Mouse (Mus musculus) cerebellum, adult 2 months (tissue): ENCODE results near the gene Tpd52l2.

Source experiments
- CTCF ChIP-seq: fragments of 200-500 bp; IDR thresholded peaks from 2 replicates; pipeline ENCODE4 v1.5.1; 2011; ENCODE audit warnings: low read depth, mild to moderate bottlenecking, control low read depth, low read length, moderate library complexity, borderline replicate concordance; ENCODE audit not compliant: insufficient read depth
- POLR2A ChIP-seq: fragments of 200-500 bp; IDR thresholded peaks from 2 replicates; pipeline ENCODE4 v1.6.1; 2011; ENCODE audit warnings: low read length, control low read depth, borderline replicate concordance; ENCODE audit not compliant: insufficient read depth

DNA sequence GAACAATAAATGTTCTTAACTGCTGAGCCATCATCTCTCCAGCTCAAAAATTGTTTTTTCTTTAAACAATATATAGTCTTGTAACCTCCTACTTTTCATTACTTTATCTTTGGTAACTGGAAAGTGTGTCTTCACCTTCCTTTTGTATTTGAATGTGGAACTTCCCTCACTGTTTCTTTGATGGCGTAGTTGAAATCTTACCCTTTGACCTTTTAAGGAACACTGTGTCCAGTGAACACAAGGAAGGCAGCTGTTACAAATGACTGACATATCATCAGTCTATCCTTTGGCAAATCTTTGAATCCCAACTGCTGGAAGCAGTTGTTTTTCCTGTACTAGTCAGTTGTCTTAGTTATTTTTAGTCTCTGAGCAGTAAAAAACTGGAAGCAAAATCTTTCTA, 32.1 kb downstream of the Tpd52l2 start:
- TF ChIP-seq POLR2A (no peak), CTCF (no peak)
